Mouse (Mus musculus): Measurements from ENCODE around the gene Nap1l4. TPM values are rescaled to one million over a fixed set of nuclear protein-coding genes. Genes with fewer than 3 reads are reported as not detected.

Gene Nap1l4
- total RNA-seq, 1 experiment = 123 TPM

DNA sequence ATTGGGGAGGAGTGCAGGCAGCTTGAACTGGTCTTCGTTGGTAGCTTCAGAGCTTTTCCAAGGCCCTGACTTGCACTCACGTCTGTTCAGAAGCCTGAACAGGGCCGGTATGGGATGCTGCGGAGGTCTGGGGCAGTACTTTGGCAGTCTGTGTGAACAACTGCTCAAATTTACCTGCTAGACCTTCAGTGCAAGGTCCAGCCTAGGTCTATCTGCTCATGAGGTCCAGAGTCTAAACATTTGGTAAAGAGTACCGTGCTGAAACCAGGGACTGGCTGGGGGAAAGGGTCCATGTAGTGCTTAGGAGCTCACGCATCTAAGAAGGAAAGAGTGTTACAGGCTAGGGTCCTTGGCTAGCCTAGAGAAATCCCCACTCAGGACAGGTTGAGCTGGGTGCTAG lies 59.2 kb downstream of the Nap1l4 start:
- Histone ChIP-seq H3K36me3 (ENCODE audit: control insufficient read depth, insufficient read depth, low read length, poor library complexity, severe bottlenecking) (no peaks in the 10 kb centered on the region), H3K4me3 (ENCODE audit: insufficient read depth in 1 of 2, low read depth in 1 of 2, low read length in 2 of 2, poor library complexity in 1 of 2, severe bottlenecking in 1 of 2) (no peak overlapping the region), H3K27ac (ENCODE audit: insufficient read depth, low read depth, low read length, poor library complexity, severe bottlenecking) (no peak overlapping the region), H3K4me1 (ENCODE audit: control insufficient read depth in 2 of 2, insufficient read depth in 2 of 2, low read length in 2 of 2, poor library complexity in 1 of 2) (peaks cover 0 to 5% of the 10 kb centered on the region in 2 experiments; a peak in 2 of 4 replicates), H3K9ac (ENCODE audit: insufficient read depth, low read depth, low read length, poor library complexity, severe bottlenecking) (no peak overlapping the region), H3K9me3 (ENCODE audit: control insufficient read depth, insufficient read depth, low read depth, low read length) (no peaks in the 10 kb centered on the region)
- no peak for DNase-seq (ENCODE audit: low read depth, low spot score)
- in situ Hi-C loops (cut with MboI; ENCODE audit: low sequenced_read_pairs in 2 of 2, unreplicated experiment in 2 of 2) = no loop called here
- TF ChIP-seq HCFC1 (IDR thresholded peaks at IDR 0.05; ENCODE audit: borderline replicate concordance, insufficient read depth, low read length) (no peak), ZNF384 (IDR thresholded peaks at IDR 0.05; ENCODE audit: low read depth, low read length) (no peak), CHD2 (IDR thresholded peaks at IDR 0.05; ENCODE audit: low read depth, low read length) (no peak), MAFK (IDR thresholded peaks at IDR 0.05; ENCODE audit: insufficient read depth, low read depth, low read length) (no peak), ZC3H11A (IDR thresholded peaks at IDR 0.05; ENCODE audit: borderline replicate concordance, low read depth, low read length) (no peak)

- H3K9me3 ChIP-seq (ENCODE audit: control insufficient read depth, insufficient read depth, low read depth, low read length) = no peaks in the 10 kb centered on the region
- H3K4me1 ChIP-seq (ENCODE audit: control insufficient read depth in 2 of 2, insufficient read depth in 2 of 2, low read length in 2 of 2, poor library complexity in 1 of 2) = peaks cover 3 to 5% of the 10 kb centered on the region in 2 experiments; a peak in 3 of 4 replicates
- DNase-seq (ENCODE audit: low read depth, low spot score) = no peak
- no peaks in the 10 kb centered on the region for H3K36me3 ChIP-seq (ENCODE audit: control insufficient read depth, insufficient read depth, low read length, poor library complexity, severe bottlenecking)
- TF ChIP-seq CHD2 (IDR thresholded peaks at IDR 0.05; ENCODE audit: low read depth, low read length) (no peak), HCFC1 (IDR thresholded peaks at IDR 0.05; ENCODE audit: borderline replicate concordance, insufficient read depth, low read length) (no peak), ZC3H11A (IDR thresholded peaks at IDR 0.05; ENCODE audit: borderline replicate concordance, low read depth, low read length) (no peak), ZNF384 (IDR thresholded peaks at IDR 0.05; ENCODE audit: low read depth, low read length) (no peak), MAFK (IDR thresholded peaks at IDR 0.05; ENCODE audit: insufficient read depth, low read depth, low read length) (no peak)
- in situ Hi-C loops (cut with MboI; ENCODE audit: low sequenced_read_pairs in 2 of 2, unreplicated experiment in 2 of 2) = no loop called here
- no peak overlapping the region for H3K27ac ChIP-seq (ENCODE audit: insufficient read depth, low read depth, low read length, poor library complexity, severe bottlenecking)
- no peak overlapping the region for H3K4me3 ChIP-seq (ENCODE audit: insufficient read depth in 1 of 2, low read depth in 1 of 2, low read length in 2 of 2, poor library complexity in 1 of 2, severe bottlenecking in 1 of 2)
- H3K9ac ChIP-seq (ENCODE audit: insufficient read depth, low read depth, low read length, poor library complexity, severe bottlenecking) = no peak overlapping the region
These were observed 66.4 kb downstream of the Nap1l4 start for GRCm38 (mm10) chr7:143482541-143482940.

DNA sequence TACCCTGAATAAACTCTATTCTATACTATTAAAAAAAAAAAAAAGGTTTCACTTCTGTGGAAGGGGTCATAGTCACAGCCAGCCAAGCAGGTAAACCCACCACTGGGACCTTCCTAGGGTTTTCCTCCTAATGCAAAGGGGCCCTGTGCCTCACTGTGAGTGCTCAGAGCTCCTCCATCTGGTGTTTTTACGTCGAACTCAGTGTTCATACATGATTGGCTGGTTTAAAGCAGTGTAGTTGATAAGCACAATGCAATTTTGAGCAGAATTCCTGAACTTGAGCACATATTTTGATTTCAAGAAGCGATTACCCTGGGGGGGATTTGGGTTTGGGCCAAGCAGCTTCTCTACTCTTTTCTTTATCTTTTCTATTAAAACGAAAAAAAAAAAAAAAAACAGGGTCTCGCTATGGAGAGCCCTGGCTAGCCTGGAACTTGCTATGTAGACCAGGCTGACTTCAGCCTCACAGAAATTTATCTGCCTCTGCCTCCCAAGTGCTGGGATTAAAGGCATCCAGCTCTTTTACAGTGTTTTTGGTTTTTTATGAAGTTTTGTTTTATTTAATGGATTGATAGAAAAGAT lies 67.0 kb downstream of the Nap1l4 start:
- Histone ChIP-seq H3K9me3 (ENCODE audit: control insufficient read depth, insufficient read depth, low read depth, low read length) (no peaks in the 10 kb centered on the region), H3K27ac (ENCODE audit: insufficient read depth, low read depth, low read length, poor library complexity, severe bottlenecking) (no peak overlapping the region), H3K36me3 (ENCODE audit: control insufficient read depth, insufficient read depth, low read length, poor library complexity, severe bottlenecking) (no peaks in the 10 kb centered on the region), H3K4me3 (ENCODE audit: insufficient read depth in 1 of 2, low read depth in 1 of 2, low read length in 2 of 2, poor library complexity in 1 of 2, severe bottlenecking in 1 of 2) (no peak overlapping the region), H3K9ac (ENCODE audit: insufficient read depth, low read depth, low read length, poor library complexity, severe bottlenecking) (no peak overlapping the region), H3K4me1 (ENCODE audit: control insufficient read depth in 2 of 2, insufficient read depth in 2 of 2, low read length in 2 of 2, poor library complexity in 1 of 2) (peaks cover 3 to 5% of the 10 kb centered on the region in 2 experiments; a peak in 3 of 4 replicates)
- in situ Hi-C loops (cut with MboI; ENCODE audit: low sequenced_read_pairs in 2 of 2, unreplicated experiment in 2 of 2) = no loop called here
- TF ChIP-seq HCFC1 (IDR thresholded peaks at IDR 0.05; ENCODE audit: borderline replicate concordance, insufficient read depth, low read length) (no peak), MAFK (IDR thresholded peaks at IDR 0.05; ENCODE audit: insufficient read depth, low read depth, low read length) (no peak), ZNF384 (IDR thresholded peaks at IDR 0.05; ENCODE audit: low read depth, low read length) (no peak), CHD2 (IDR thresholded peaks at IDR 0.05; ENCODE audit: low read depth, low read length) (no peak), ZC3H11A (IDR thresholded peaks at IDR 0.05; ENCODE audit: borderline replicate concordance, low read depth, low read length) (no peak)
- DNase-seq (ENCODE audit: low read depth, low spot score) = no peak

GRCm38 (mm10) chr7:143480498-143480897 lies 68.4 kb downstream of the Nap1l4 start:
- Histone ChIP-seq H3K9ac (ENCODE audit: insufficient read depth, low read depth, low read length, poor library complexity, severe bottlenecking) (no peak overlapping the region), H3K4me3 (ENCODE audit: insufficient read depth in 1 of 2, low read depth in 1 of 2, low read length in 2 of 2, poor library complexity in 1 of 2, severe bottlenecking in 1 of 2) (peak overlapping the region in 1 of 2 experiments; percentile 49; a peak in 2 of 4 replicates), H3K4me1 (ENCODE audit: control insufficient read depth in 2 of 2, insufficient read depth in 2 of 2, low read length in 2 of 2, poor library complexity in 1 of 2) (peaks cover 3 to 11% of the 10 kb centered on the region in 2 experiments; a peak in 3 of 4 replicates)

More at GRCm38 (mm10) chr7:143480498-143480897, 68.4 kb downstream of the Nap1l4 start:
- no peak for DNase-seq (ENCODE audit: low read depth, low spot score)
- Histone ChIP-seq H3K36me3 (ENCODE audit: control insufficient read depth, insufficient read depth, low read length, poor library complexity, severe bottlenecking) (no peaks in the 10 kb centered on the region), H3K27ac (ENCODE audit: insufficient read depth, low read depth, low read length, poor library complexity, severe bottlenecking) (no peak overlapping the region), H3K9me3 (ENCODE audit: control insufficient read depth, insufficient read depth, low read depth, low read length) (no peaks in the 10 kb centered on the region)
- TF ChIP-seq CHD2 (IDR thresholded peaks at IDR 0.05; ENCODE audit: low read depth, low read length) (no peak), ZNF384 (IDR thresholded peaks at IDR 0.05; ENCODE audit: low read depth, low read length) (no peak), HCFC1 (IDR thresholded peaks at IDR 0.05; ENCODE audit: borderline replicate concordance, insufficient read depth, low read length) (no peak), MAFK (IDR thresholded peaks at IDR 0.05; ENCODE audit: insufficient read depth, low read depth, low read length) (no peak), ZC3H11A (IDR thresholded peaks at IDR 0.05; ENCODE audit: borderline replicate concordance, low read depth, low read length) (no peak)
- in situ Hi-C loops (cut with MboI; ENCODE audit: low sequenced_read_pairs in 2 of 2, unreplicated experiment in 2 of 2) = no loop called here
